Mouse (Mus musculus) hindbrain, embryonic 16.5 days (tissue): ENCODE measurements around the gene Mt1. TPM values are rescaled to one million over a fixed set of nuclear protein-coding genes. Genes with fewer than 3 reads are reported as not detected.
A peak's percentile ranks its signal among the peaks of the same experiment; 100 is the strongest.
"Not testable (repeated sequence)": the region's sequence is repeated elsewhere in the genome, so short reads cannot be mapped to it uniquely, and the experiment has no call there.

ENCODE experiments used
- ATAC-seq: fragments of 200-750 bp; cut with Nextera tagmentation; 2 replicates; pipeline ENCODE4 v1.8.0; 2017; ENCODE audit warnings: moderate TSS enrichment, moderate library complexity
- H3K27ac ChIP-seq: fragments of 300-500 bp; sonication (generic); 2 replicates; pipeline ENCODE4 v1.5.1; 2014; ENCODE audit warnings: low read depth, mild to moderate bottlenecking, control low read depth, low read length, moderate library complexity
- H3K27me3 ChIP-seq: fragments of 300-500 bp; sonication (generic); replicated peaks from 2 replicates; pipeline ENCODE4 v1.6.1; 2014; ENCODE audit warnings: low read length; ENCODE audit not compliant: control insufficient read depth, insufficient read depth
- H3K36me3 ChIP-seq: fragments of 300-500 bp; sonication (generic); 2 replicates; pipeline ENCODE4 v1.6.1; 2014; ENCODE audit warnings: mild to moderate bottlenecking, low read length, moderate library complexity, mixed read lengths; ENCODE audit not compliant: control insufficient read depth, insufficient read depth
- H3K4me1 ChIP-seq: fragments of 300-500 bp; sonication (generic); 2 replicates; pipeline ENCODE4 v1.6.1; 2014; ENCODE audit warnings: low read depth, low read length; ENCODE audit not compliant: control insufficient read depth, insufficient read depth
- H3K4me2 ChIP-seq: fragments of 300-500 bp; sonication (generic); 2 replicates; pipeline ENCODE4 v1.6.1; 2014; ENCODE audit warnings: mild to moderate bottlenecking, low read length, control low read depth, moderate library complexity
- H3K4me3 ChIP-seq: fragments of 300-500 bp; sonication (generic); 2 replicates; pipeline ENCODE4 v1.5.1; 2014; ENCODE audit warnings: mild to moderate bottlenecking, low read length, control low read depth, moderate library complexity
- H3K9ac ChIP-seq: fragments of 300-500 bp; sonication (generic); 2 replicates; pipeline ENCODE4 v1.6.1; 2014; ENCODE audit warnings: low read depth, mild to moderate bottlenecking, control low read depth, low read length, moderate library complexity
- H3K9me3 ChIP-seq: fragments of 300-500 bp; sonication (generic); 2 replicates; pipeline ENCODE4 v1.6.1; 2014; ENCODE audit warnings: mild to moderate bottlenecking, low read length, moderate library complexity; ENCODE audit not compliant: control insufficient read depth
- WGBS: fragments of 180-500 bp; shearing (Covaris S2); extraction: QIAGEN DNeasy Blood & Tissue Kit; methylation state at CpG from one replicate; pipeline ENCODE4 v1.1.7; 2014; 5-methylcytosine and 5-hydroxymethylcytosine counted together
- polyA plus RNA-seq: library from polyadenylated mRNA; unstranded; fragments of >200 nt; fragmentation: Nextera tagmentation; extraction: Ambion mirVana; gene quantifications from 2 replicates; pipeline ENCODE4 v1.2.1, GENCODE M21; 2015

Mt1 gene
- polyA plus RNA-seq, 1 experiment from 2014 or later = 210 TPM

- WGBS = 38% methylated on average over 5 of the region's 5 CpGs
- Histone ChIP-seq H3K27me3 (no peaks in the 10 kb centered on the region), H3K4me1 (peaks cover 5% of the 10 kb centered on the region), H3K4me2 (no peak overlapping the region), H3K9me3 (no peaks in the 10 kb centered on the region), H3K9ac (no peak overlapping the region), H3K36me3 (no peaks in the 10 kb centered on the region), H3K27ac (no peak overlapping the region), H3K4me3 (no peak overlapping the region)
- ATAC-seq = no peak
Measured at GRCm38 (mm10) chr8:94148236-94148635, 30.6 kb upstream of the Mt1 start.

DNA sequence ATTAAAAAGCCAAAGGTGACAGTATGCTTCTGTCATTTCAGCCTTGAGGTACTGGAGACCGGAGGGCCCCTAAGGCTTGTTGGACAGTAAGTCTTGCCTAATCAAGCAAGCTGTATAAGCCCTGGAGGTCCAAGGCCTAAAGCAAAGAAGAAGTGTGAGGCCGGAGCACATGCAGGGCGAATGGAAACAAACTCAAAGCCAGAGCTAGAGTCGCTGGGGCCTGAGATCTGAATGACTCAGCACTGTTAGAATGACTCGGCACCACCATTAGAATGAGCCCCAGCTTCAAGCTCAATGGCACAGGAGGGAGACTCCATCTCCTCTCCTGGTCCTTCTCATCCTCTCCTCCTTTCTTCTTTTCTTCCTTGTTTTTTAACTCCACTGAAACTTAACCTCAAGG lies 28.0 kb upstream of the Mt1 start:
- ATAC-seq = no peak

GRCm38 (mm10) chr8:94152513-94153300 lies 26.2 kb upstream of the Mt1 start, which contains the start of gene Mt3:
Gene Mt3, plus strand, starts transcription at chr8:94152607.
- Histone ChIP-seq H3K27me3 (no peaks in the 10 kb centered on the region), H3K36me3 (no peaks in the 10 kb centered on the region), H3K9ac (peak within 1 kb of the TSS; percentile 74), H3K27ac (peak within 1 kb of the TSS; percentile 77), H3K4me3 (peak within 1 kb of the TSS; percentile 56), H3K4me1 (peaks cover 14% of the 10 kb centered on the region), H3K4me2 (peak within 1 kb of the TSS; percentile 85), H3K9me3 (no peaks in the 10 kb centered on the region)
- peak; percentile 88 for ATAC-seq
- WGBS = 1% methylated on average over 29 of the region's 29 CpGs

More for the DNA sequence above, 28.0 kb upstream of the Mt1 start:
- Histone ChIP-seq H3K4me2 (no peak overlapping the region), H3K4me1 (peaks cover 14% of the 10 kb centered on the region), H3K4me3 (no peak overlapping the region), H3K36me3 (no peaks in the 10 kb centered on the region), H3K27me3 (no peaks in the 10 kb centered on the region), H3K9me3 (no peaks in the 10 kb centered on the region), H3K27ac (no peak overlapping the region), H3K9ac (no peak overlapping the region)
- 74% methylated on average over 5 of the region's 5 CpGs for WGBS

GRCm38 (mm10) chr8:94153451-94153850 lies 25.4 kb upstream of the Mt1 start:
- H3K9ac ChIP-seq = peak overlapping the region; percentile 74
- no peaks in the 10 kb centered on the region for H3K9me3 ChIP-seq
- H3K27ac ChIP-seq = peak overlapping the region; percentile 77
- H3K4me3 ChIP-seq = peak overlapping the region; percentile 56
- 18% methylated on average over 7 of the region's 7 CpGs for WGBS
- H3K4me2 ChIP-seq = peak overlapping the region; percentile 85
- H3K27me3 ChIP-seq = no peaks in the 10 kb centered on the region
- peaks cover 14% of the 10 kb centered on the region for H3K4me1 ChIP-seq
- ATAC-seq = peak; percentile 18; the same call in 1 of the 2 replicates
- H3K36me3 ChIP-seq = no peaks in the 10 kb centered on the region

GRCm38 (mm10) chr8:94154537-94154936 lies 24.3 kb upstream of the Mt1 start:
- Histone ChIP-seq H3K9ac (no peak overlapping the region), H3K4me2 (no peak overlapping the region), H3K4me3 (no peak overlapping the region), H3K4me1 (peaks cover 14% of the 10 kb centered on the region), H3K36me3 (no peaks in the 10 kb centered on the region), H3K27me3 (no peaks in the 10 kb centered on the region), H3K27ac (peak overlapping the region; percentile 53), H3K9me3 (no peaks in the 10 kb centered on the region)
- WGBS = 34% methylated on average over 6 of the region's 6 CpGs
- peak; percentile 71 for ATAC-seq

- Histone ChIP-seq H3K27ac (no peak overlapping the region), H3K9me3 (no peaks in the 10 kb centered on the region), H3K9ac (no peak overlapping the region), H3K4me1 (peaks cover 14% of the 10 kb centered on the region), H3K27me3 (no peaks in the 10 kb centered on the region), H3K4me3 (no peak overlapping the region), H3K36me3 (no peaks in the 10 kb centered on the region), H3K4me2 (no peak overlapping the region)
- no peak for ATAC-seq
- WGBS = 81% methylated on average over 4 of the region's 4 CpGs
Measured at GRCm38 (mm10) chr8:94156092-94156491, 22.8 kb upstream of the Mt1 start.

GRCm38 (mm10) chr8:94165772-94166171 lies 13.1 kb upstream of the Mt1 start:
- H3K9me3 ChIP-seq, H3K4me1 ChIP-seq, H3K4me2 ChIP-seq, H3K4me3 ChIP-seq, H3K9ac ChIP-seq, H3K27me3 ChIP-seq, ATAC-seq, H3K27ac ChIP-seq, H3K36me3 ChIP-seq: not testable (repeated sequence)
- 77% methylated on average over 8 of the region's 8 CpGs for WGBS

- H3K36me3 ChIP-seq = no peaks in the 10 kb centered on the region
- peaks cover 16% of the 10 kb centered on the region for H3K27me3 ChIP-seq
- peak; percentile 73 for ATAC-seq
- H3K9me3 ChIP-seq = no peaks in the 10 kb centered on the region
- 4% methylated on average over 6 of the region's 6 CpGs for WGBS
- H3K9ac ChIP-seq = no peak overlapping the region; the same call in 1 of the 2 replicates
- H3K27ac ChIP-seq = no peak overlapping the region
- peak overlapping the region; percentile 39 for H3K4me2 ChIP-seq
- no peak overlapping the region for H3K4me3 ChIP-seq
- H3K4me1 ChIP-seq = peaks cover 1% of the 10 kb centered on the region
Measured at GRCm38 (mm10) chr8:94167244-94167643, 11.6 kb upstream of the Mt1 start.

DNA sequence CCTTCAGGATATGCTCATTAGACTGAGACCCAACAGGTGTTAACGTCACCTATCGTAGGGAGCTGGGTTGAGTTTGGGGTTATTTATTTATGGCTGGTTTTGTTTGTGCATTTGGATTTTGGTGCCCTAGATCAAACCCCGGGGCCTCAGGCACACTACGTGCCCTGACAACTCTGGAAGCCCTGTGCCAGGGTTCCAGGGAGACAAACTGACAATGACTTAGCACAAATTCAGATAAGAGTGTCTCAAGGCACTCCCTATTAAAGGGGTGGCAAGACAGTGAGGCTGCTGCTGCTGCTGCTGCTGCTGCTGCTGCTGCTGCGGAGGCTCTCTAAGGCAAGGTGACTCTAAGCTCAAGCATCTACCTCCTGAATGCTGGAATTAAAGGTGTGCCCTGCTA lies 9.3 kb upstream of the Mt1 start:
- 89% methylated on average over 5 of the region's 5 CpGs for WGBS
- peaks cover 12% of the 10 kb centered on the region for H3K4me1 ChIP-seq
- no peak overlapping the region for H3K4me3 ChIP-seq
- H3K27ac ChIP-seq = no peak overlapping the region
- no peak overlapping the region for H3K4me2 ChIP-seq
- ATAC-seq = no peak
- no peaks in the 10 kb centered on the region for H3K9me3 ChIP-seq
- peaks cover 27% of the 10 kb centered on the region for H3K27me3 ChIP-seq
- H3K9ac ChIP-seq = no peak overlapping the region
- H3K36me3 ChIP-seq = no peaks in the 10 kb centered on the region
